Mouse (Mus musculus) lung, postnatal 0 days (tissue): Measurements from ENCODE around the gene Zfp970.
"Not testable (repeated sequence)": the region's sequence is repeated elsewhere in the genome, so short reads cannot be mapped to it uniquely, and the experiment has no call there.

Experiments used
- CTCF ChIP-seq: IDR thresholded peaks from 2 replicates; pipeline ENCODE4 v1.5.1; 2016; ENCODE audit warnings: antibody characterized with exemption, mild to moderate bottlenecking
- EP300 ChIP-seq: IDR thresholded peaks from 2 replicates; pipeline ENCODE4 v1.6.1; 2016; ENCODE audit warnings: antibody characterized with exemption, mild to moderate bottlenecking, control low read depth

- not testable (repeated sequence) for TF ChIP-seq CTCF, EP300
These were observed 17.4 kb downstream of the Zfp970 start for GRCm38 (mm10) chr2:177481971-177482370.
